Mouse (Mus musculus) mouse trophoblast stem cell (cell line): ENCODE results near the gene Cnpy2.

Source experiments
- in situ Hi-C, 2 experiments: fragments of 300-500 bp; cut with MseI, MboI; formaldehyde crosslinking; loops; 2 replicates in 1 of 2; 3 replicates in 1 of 2; pipeline ENCODE4 v1.15.1; 2025

The Cnpy2 gene

DNA sequence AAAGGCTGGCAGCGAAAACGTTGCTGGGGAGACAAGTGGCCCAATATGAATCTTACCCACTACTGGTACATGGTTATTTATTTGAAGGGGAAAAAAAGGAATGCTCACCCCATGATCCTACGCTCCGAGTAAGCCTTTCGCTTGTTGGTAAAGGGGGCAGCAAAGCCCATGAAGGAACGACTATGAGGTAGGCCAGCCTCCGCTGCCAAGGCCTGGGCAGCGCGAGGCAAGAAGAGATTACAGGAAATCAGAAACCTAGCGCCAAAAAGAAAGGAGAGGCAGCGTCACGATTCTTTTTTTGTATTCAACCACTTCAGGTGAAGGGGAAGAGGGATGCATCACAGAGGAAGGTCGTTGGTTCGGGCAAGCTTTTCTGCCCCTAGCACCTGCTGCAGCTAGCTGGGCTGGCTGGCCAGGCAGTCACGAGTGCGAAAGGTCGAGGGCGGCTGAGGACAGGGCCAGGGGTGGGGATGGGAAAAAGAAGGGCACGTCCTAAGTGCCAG is 45.7 kb downstream of the Cnpy2 start:
- in situ Hi-C loops, result no loop called here

DNA sequence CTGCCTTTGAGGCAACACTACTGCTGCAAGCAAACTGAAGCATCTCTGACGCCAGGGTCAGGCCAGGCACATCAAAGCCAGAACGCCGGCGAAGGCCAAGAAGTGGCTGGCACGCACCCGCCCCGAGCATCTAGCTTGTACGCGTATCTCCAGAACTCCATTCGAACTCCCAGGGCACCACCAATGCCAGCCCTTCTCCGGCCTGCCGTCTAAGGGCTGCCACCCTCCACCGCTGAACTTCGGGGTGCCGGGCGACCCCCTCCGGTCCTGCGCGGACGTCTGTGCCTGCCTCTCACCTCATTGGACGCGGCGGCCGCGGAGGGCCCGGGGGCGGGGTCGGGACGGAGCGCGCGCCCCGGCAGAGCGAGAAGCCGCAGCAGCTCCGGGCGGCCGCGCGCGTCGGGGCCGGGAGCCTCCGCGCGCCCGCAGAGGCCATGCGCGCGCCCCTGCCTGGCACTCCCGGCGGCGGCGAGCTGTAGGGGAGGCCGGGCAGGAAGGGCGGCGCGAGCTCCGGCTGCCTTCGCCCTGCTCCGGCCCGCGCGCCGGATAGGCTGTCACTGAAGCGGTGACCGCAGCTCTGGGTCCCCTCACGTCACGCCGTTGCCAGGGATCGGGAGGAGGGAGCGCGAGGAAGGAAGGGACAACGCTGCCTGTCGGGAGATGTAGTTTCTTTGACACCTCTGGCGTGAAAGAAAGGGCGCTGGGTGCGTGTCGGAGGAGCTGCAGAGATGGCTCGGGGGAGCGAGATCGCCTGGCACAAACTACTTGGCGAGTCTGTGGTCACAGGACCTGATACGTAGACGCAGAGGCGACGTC is 46.4 kb downstream of the Cnpy2 start, which contains the start of gene Coq10a:
Gene Coq10a (minus strand): TSS at position 596 of the 816 bp plus-strand sequence.
- in situ Hi-C loops, result no loop called here

DNA sequence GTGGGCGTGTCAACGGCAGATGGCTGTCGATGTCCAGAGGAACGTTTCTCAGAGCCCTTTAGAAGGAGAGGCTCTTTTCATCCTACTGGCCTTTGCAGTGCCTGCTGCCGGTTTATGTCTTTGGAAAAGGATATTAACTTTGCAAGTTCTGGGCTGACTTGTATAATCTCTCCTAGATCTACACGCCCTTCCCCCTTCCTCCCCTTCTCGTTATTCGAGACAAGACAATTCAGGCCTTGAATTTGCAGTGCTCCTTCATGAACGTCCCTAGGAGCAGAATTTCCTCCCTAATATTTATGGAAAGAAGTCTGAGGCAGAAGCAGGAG is 46.9 kb downstream of the Cnpy2 start:
- in situ Hi-C loops, result no loop called here

DNA sequence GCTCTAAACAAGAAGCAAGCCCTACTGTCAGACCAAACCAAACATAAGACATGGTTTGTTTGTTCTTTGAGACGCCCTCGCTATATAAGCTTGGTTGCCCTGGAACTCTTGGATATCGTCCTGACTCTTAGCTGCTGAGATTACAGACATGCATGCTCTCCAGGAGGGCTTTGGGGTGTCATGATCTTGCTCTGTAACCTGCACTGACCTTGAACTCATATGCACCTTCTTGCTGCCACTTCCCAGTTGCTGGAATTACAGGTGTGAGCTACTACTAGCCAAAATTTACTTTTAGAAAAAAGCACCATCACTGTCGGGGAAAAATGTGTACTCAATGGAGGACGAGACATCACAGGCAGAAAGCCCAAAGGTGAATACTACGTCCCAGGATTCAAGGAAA is 47.3 kb downstream of the Cnpy2 start:
- in situ Hi-C loops, result no loop called here

DNA sequence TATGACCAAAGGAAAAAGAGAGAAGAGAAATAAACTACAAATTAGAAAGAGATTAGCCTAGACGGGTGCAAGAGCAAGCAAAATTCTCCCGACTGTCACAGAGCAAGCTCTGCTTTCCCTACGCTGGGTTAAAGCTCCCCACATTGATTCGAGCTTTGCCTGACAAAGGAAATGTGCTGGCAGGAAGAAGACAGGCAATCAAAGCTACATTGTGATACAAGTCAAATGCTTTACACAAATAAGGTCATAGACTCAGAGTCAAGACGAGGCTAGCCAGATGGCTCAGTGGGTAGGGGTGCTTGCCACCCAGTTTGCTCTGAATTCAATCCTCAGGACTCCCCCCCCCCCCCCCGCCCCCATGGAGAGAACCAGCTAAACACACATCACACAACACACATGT is 47.8 kb downstream of the Cnpy2 start:
- in situ Hi-C loops, result loop anchor here in 1 of 2 experiments (10.0 kb wide), 1 partner anchor 85 kb away; the partner anchor contains the start of gene Smarcc2

DNA sequence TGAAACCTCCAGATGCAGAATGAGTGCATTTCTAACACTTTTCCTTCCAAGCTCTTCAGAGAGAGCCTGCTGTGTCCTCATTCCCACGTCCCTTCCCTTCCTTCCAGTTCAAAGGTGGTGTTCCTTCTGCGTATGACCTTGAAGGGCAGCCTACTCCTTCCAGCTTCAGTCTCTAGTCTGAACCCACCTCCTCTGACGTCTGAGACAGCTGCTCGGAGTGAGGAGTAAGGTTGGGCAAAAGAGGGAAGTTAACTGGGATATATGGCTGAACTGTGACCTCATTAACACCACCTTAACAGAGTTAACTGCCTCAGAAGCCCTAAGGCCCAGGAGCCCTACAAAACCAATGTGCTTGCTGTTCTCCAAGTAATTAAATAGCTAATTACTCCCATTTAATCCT is 48.3 kb downstream of the Cnpy2 start:
- in situ Hi-C loops, result loop anchor here in 1 of 2 experiments (10.0 kb wide), 1 partner anchor 84 kb away; the partner anchor contains the start of gene Smarcc2

DNA sequence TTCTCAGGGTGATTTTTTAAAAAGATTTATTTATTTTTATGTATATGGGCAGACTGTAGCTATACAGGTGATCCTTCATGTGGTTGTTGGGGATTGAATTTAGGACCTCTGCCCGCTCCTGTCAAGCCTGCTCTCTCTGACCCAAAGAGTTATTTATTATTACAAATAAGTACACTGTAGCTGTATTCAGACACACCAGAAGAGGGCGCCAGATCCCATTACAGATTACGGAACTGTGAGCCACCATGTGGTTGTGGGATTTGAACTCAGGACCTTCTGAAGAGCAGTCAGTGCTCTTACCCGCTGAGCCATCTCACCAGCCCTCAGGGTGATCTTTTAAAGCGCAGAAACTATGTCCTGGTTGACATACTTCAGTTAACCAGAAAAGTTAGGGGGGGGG is 49.9 kb downstream of the Cnpy2 start:
- in situ Hi-C loops, result loop anchor here in 1 of 2 experiments (10.0 kb wide), 1 partner anchor 83 kb away; the partner anchor contains the start of gene Smarcc2

DNA sequence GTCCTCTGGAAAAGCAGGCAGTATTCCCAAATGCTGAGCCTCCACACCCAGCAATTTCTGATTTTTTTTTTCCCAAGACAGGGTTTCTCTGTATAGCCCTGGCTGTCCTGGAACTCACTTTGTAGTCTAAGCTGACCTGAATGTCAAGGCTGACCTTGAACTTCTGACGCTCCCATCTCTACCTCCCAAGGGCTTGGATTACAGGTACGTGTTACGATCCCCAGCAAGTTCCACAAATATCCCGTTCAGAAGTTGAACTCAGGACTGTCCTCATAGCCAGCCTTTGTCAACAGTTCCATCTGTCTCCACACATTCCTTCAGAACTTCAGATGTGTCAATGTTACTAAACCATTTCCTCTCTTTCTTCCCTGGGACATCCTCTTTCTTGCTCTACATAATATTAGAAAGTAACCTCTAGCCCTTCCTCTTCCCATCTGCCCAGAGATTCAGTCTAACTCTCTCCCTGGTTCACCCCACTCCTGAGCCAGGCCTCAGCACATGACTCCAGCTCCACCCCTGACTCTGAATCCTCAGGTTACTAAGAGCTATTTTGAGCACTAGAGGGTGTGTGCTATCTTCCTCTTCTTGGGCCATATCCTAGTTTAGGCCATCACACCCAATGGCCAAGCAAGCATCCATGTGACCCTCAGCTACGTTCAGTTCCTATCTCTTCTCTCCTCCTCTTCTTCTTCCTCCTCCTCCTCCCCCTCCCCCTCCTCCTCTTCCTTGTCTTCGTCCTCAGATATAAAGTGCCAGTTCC is 50.9 kb downstream of the Cnpy2 start:
- in situ Hi-C loops, result loop anchor here in 1 of 2 experiments (10.0 kb wide), 1 partner anchor 82 kb away; the partner anchor contains the start of gene Smarcc2

DNA sequence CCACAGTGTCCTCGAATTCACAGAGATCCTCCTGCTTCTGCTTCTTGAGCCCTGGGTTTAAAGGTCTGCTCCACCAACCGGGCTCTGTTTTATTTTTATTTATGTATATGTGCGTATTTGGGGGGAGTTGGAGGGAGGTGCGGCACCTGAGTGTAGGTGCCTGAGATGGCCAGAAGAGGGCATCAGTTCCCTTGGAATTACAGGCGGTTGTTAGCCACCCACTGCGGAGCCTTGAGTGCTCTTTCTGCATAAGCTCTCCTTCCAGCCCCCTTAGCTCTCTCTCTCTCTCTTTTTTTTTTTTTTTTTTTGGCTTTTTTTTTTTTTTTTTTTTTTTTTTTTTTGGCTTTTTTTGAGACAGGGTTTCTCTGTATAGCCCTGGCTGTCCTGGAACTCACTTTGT is 52.1 kb downstream of the Cnpy2 start:
- in situ Hi-C loops, result loop anchor here in 1 of 2 experiments (10.0 kb wide), 1 partner anchor 80 kb away; the partner anchor contains the start of gene Smarcc2

DNA sequence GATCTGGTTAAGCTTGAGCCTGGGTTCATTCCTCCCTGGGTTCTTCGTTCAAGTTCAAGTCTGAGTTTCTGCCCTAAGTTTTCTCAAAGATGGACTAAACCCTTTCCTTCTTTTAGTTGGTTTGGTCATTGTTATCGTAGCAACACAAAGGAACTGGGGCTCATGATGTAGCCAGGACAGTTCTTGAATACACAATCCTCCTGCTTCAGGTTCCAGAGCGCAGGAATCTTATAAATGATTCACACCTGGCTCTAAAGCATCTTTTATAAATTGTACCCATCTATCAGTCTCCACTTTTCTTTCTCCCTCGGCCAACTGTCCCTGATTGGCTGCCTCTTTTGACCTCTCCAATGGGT is 53.8 kb downstream of the Cnpy2 start:
- in situ Hi-C loops, result loop anchor here in 1 of 2 experiments (10.0 kb wide), 1 partner anchor 79 kb away; the partner anchor contains the start of gene Smarcc2

DNA sequence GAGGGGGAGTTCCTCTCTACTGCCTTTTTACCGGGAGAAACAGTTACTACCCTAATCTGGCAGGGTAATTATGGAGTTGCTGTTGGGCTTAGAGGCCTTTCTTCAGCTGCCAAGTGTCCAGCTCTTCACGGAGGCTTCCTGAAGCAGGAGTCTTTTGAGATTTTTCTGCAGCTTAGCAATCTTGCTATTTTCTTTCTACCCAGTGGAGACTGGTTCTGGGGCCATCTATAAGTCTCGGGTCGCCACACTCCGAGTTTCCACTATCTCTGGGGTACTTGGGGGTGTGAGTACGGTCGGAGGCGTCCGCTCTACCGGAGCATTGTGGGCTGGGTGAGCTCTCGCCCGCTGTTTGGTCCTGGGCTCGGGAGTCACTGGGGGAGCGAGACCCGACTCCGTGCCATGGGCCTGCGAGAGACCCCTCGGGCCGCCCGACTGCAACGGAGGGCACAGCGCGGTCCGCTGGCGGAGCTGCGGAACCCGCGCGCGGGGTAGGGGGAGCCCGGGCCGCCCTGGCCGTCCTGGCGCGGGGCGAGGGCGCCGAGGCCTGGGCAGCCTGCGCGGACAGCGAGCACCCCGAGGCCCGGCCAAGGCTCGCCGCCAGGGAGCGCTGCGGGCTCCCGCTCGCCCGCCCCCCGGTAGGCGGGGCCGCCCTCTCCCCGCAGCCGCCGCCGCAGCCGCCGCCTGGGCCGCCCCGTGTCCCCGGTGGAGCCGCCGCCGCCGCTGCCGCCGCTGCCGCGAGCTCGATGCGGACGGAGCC is 54.4 kb downstream of the Cnpy2 start, which contains the start of gene Ankrd52:
Gene Ankrd52 (plus strand): TSS at position 661 of the 757 bp plus-strand sequence.
- in situ Hi-C loops, result loop anchor here in 1 of 2 experiments (10.0 kb wide), 1 partner anchor 78 kb away; the partner anchor contains the start of gene Smarcc2
